Mouse (Mus musculus): Measurements from ENCODE around the gene 1700016D06Rik. TPM values are rescaled to one million over a fixed set of nuclear protein-coding genes. Genes with fewer than 3 reads are reported as not detected.

1700016D06Rik gene
- polyA plus RNA-seq, 1 experiment from 2014 or later, result not detected

DNA sequence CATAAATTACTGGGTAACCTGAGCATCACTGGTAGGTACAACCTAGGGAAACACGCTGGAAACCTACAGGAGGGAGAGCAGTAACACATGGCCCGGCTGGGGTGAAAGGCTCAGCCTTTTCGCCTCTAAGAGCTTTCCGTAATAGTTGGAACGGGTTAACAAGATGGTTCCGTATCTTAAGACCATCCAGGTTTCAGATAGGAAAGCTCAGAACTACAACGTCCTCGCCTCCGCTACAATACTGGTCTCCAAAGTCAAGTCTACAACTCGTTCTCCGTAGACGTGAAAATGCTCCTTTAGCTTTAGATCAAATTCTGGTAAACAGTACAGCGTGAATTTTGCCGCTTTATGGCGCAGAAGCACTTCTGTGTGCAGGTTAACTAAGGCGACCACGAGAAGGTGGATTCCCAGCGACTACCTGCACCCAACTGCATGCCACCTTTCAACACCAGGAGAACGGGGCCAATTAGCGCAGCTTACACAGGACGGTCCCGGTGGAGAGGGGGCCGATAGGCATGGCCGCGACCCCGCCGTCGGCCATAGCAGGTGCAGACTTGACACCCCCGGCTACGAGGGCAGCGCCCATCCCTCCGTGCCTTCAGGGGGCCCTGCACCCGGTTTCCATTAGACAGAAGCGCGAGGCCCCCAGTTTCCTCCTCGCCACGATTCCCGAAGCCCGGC is 66.4 kb downstream of the 1700016D06Rik start:
- under 1% methylated on average over 39 of the region's 39 CpGs for WGBS
- ATAC-seq (ENCODE audit: extremely low read depth, insufficient number of reproducible peaks, low FRiP score, low TSS enrichment), result no peak

GRCm38 (mm10) chr8:11633414-11633813 is 67.4 kb downstream of the 1700016D06Rik start:
- Histone ChIP-seq H3K27me3 (replicated peaks) (no peaks in the 10 kb centered on the region), H3K9ac (peak overlapping the region; percentile 97), H3K9me3 (no peaks in the 10 kb centered on the region), H3K4me1 (peaks cover 63% of the 10 kb centered on the region), H3K4me2 (peak overlapping the region; percentile 94), H3K4me3 (peak overlapping the region; percentile 97), H3K27ac (replicated peaks) (peak overlapping the region; percentile 99), H3K36me3 (peaks cover 37% of the 10 kb centered on the region)
- ATAC-seq (ENCODE audit: extremely low read depth, insufficient number of reproducible peaks, low FRiP score, low TSS enrichment), result no peak
- 43% methylated on average over 7 of the region's 7 CpGs for WGBS

More for the DNA sequence above, 66.4 kb downstream of the 1700016D06Rik start:
- Histone ChIP-seq H3K9me3 (no peaks in the 10 kb centered on the region), H3K27me3 (replicated peaks) (no peaks in the 10 kb centered on the region), H3K4me1 (peaks cover 54% of the 10 kb centered on the region), H3K27ac (replicated peaks) (peak overlapping the region; percentile 99), H3K36me3 (peaks cover 27% of the 10 kb centered on the region), H3K4me3 (peak overlapping the region; percentile 97), H3K4me2 (peak overlapping the region; percentile 94), H3K9ac (peak overlapping the region; percentile 97)

GRCm38 (mm10) chr8:11632406-11632805 is 68.5 kb downstream of the 1700016D06Rik start:
- peak overlapping the region; percentile 99 for H3K27ac ChIP-seq (replicated peaks)
- 7% methylated on average over 2 of the region's 2 CpGs for whole genome bisulfite sequencing
- no peaks in the 10 kb centered on the region for H3K27me3 ChIP-seq (replicated peaks)
- peaks cover 46% of the 10 kb centered on the region for H3K36me3 ChIP-seq
- H3K9me3 ChIP-seq, result no peaks in the 10 kb centered on the region
- H3K4me1 ChIP-seq, result peaks cover 63% of the 10 kb centered on the region
- ATAC-seq (ENCODE audit: extremely low read depth, insufficient number of reproducible peaks, low FRiP score, low TSS enrichment), result no peak
- peak overlapping the region; percentile 94 for H3K4me2 ChIP-seq
- peak overlapping the region; percentile 97 for H3K4me3 ChIP-seq
- H3K9ac ChIP-seq, result peak overlapping the region; percentile 97

- H3K9ac ChIP-seq, result no peak overlapping the region
- no peak overlapping the region for H3K27ac ChIP-seq (replicated peaks)
- no peak overlapping the region for H3K4me2 ChIP-seq
- peaks cover 71% of the 10 kb centered on the region for H3K36me3 ChIP-seq
- H3K4me1 ChIP-seq, result peaks cover 59% of the 10 kb centered on the region
- no peaks in the 10 kb centered on the region for H3K27me3 ChIP-seq (replicated peaks)
- 75% methylated on average over 5 of the region's 5 CpGs for WGBS
- no peak overlapping the region for H3K4me3 ChIP-seq
- no peaks in the 10 kb centered on the region for H3K9me3 ChIP-seq
- ATAC-seq (ENCODE audit: extremely low read depth, insufficient number of reproducible peaks, low FRiP score, low TSS enrichment), result no peak
Measured at GRCm38 (mm10) chr8:11629206-11629605, 71.7 kb downstream of the 1700016D06Rik start.

DNA sequence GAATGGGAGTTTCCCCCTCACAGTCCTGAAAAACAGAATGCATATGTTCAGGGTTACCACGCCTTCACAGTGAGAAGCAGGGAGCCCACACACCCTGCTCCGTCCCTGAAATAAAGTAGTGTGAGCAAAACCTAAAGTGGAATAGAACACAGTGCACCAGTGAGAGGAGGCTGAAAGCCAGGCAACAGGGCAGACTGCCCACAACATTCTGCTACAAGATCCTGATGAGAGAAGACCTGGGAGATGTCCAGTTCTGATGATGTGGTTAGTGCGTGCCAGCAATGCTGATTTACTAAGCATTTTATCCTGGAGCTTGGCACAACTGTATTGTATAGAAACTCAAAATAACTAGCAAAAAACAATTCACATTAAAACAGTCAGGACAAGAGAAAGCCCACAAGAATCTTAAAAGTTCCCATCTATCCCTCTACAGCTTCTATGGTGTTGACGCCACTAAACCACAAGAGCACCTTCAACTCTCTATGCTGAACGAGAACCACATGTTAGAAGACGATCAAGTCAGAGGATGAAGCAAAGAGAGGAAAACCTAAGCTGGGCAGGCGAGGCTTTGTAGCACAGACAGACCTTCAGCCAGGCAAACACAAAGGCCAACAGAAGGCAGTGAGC is 72.2 kb downstream of the 1700016D06Rik start:
- Histone ChIP-seq H3K27me3 (replicated peaks) (no peaks in the 10 kb centered on the region), H3K4me3 (no peak overlapping the region), H3K9ac (0 out of 2 replicates have a peak overlapping the region, but pooled peaks have one; percentile 8), H3K4me2 (no peak overlapping the region), H3K9me3 (no peaks in the 10 kb centered on the region), H3K36me3 (peaks cover 71% of the 10 kb centered on the region), H3K27ac (replicated peaks) (no peak overlapping the region), H3K4me1 (peaks cover 54% of the 10 kb centered on the region)
- ATAC-seq (ENCODE audit: extremely low read depth, insufficient number of reproducible peaks, low FRiP score, low TSS enrichment), result no peak
- 76% methylated on average over 7 of the region's 7 CpGs for WGBS

- Histone ChIP-seq H3K9ac (no peak overlapping the region), H3K27me3 (replicated peaks) (no peaks in the 10 kb centered on the region), H3K27ac (replicated peaks) (no peak overlapping the region), H3K36me3 (peaks cover 73% of the 10 kb centered on the region), H3K4me2 (no peak overlapping the region), H3K4me3 (no peak overlapping the region), H3K4me1 (peaks cover 52% of the 10 kb centered on the region), H3K9me3 (no peaks in the 10 kb centered on the region)
- WGBS, result 78% methylated on average over 9 of the region's 9 CpGs
- no peak for ATAC-seq (ENCODE audit: extremely low read depth, insufficient number of reproducible peaks, low FRiP score, low TSS enrichment)
Measured at GRCm38 (mm10) chr8:11627717-11628116, 73.1 kb downstream of the 1700016D06Rik start.

DNA sequence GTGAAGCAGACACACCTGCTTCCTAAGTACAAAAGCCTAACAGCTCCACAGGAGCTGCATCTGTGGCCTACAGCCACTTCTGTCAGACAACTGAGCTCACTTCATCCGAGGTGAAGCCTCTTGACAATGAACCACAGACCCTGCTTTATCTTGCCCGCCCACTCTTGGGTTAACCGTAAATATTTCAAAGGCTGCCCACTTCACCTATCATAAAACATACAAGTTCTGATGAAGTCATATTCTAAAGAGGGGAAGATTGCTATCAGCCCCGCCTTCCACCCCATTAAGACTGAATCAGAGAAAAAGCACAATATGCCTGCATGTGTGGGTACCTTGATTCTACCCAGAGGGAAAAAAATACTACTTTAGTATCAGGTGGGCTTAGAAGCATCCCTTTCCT is 75.8 kb downstream of the 1700016D06Rik start:
- H3K4me3 ChIP-seq, result no peak overlapping the region
- no peak for ATAC-seq (ENCODE audit: extremely low read depth, insufficient number of reproducible peaks, low FRiP score, low TSS enrichment)
- 49% methylated on average over 4 of the region's 4 CpGs for WGBS
- H3K9me3 ChIP-seq, result no peaks in the 10 kb centered on the region
- peaks cover 79% of the 10 kb centered on the region for H3K36me3 ChIP-seq
- H3K4me2 ChIP-seq, result no peak overlapping the region
- H3K27me3 ChIP-seq (replicated peaks), result no peaks in the 10 kb centered on the region
- H3K9ac ChIP-seq, result no peak overlapping the region
- H3K27ac ChIP-seq (replicated peaks), result no peak overlapping the region
- peaks cover 34% of the 10 kb centered on the region for H3K4me1 ChIP-seq

DNA sequence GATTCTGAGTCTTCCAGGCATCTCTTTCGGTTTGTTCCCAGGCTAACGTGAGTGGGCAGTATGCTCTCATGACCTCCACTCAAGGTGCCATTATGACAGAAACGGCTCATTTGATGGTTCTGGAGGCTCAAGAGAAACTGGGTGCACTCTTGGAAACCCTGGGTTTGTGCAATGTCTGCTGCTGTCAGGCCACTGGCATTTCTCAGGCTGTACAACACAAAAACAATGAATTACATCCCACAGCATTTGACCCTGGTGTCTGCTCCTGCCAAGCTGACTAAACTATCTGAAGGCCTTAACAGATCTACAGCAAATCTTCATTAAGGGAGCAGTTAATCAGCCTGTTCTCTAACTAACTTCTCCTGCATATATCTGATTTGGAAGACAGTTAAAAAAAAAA is 81.8 kb downstream of the 1700016D06Rik start:
- WGBS, result 90% methylated on average over 3 of the region's 3 CpGs
- Histone ChIP-seq H3K4me3 (no peak overlapping the region), H3K27ac (replicated peaks) (no peak overlapping the region), H3K4me1 (peaks cover 11% of the 10 kb centered on the region), H3K36me3 (peaks cover 87% of the 10 kb centered on the region), H3K4me2 (no peak overlapping the region), H3K9ac (no peak overlapping the region), H3K9me3 (no peaks in the 10 kb centered on the region), H3K27me3 (replicated peaks) (no peaks in the 10 kb centered on the region)
- no peak for ATAC-seq (ENCODE audit: extremely low read depth, insufficient number of reproducible peaks, low FRiP score, low TSS enrichment)

GRCm38 (mm10) chr8:11618063-11618462 is 82.8 kb downstream of the 1700016D06Rik start:
- no peak overlapping the region for H3K4me2 ChIP-seq
- ATAC-seq (ENCODE audit: extremely low read depth, insufficient number of reproducible peaks, low FRiP score, low TSS enrichment), result no peak
- no peak overlapping the region for H3K27ac ChIP-seq (replicated peaks)
- H3K36me3 ChIP-seq, result peaks cover 94% of the 10 kb centered on the region
- WGBS, result 89% methylated on average over 2 of the region's 2 CpGs
- no peak overlapping the region for H3K9ac ChIP-seq
- peaks cover 8% of the 10 kb centered on the region; the same call in 1 of the 2 replicates for H3K4me1 ChIP-seq
- H3K9me3 ChIP-seq, result no peaks in the 10 kb centered on the region
- no peak overlapping the region for H3K4me3 ChIP-seq
- H3K27me3 ChIP-seq (replicated peaks), result no peaks in the 10 kb centered on the region

DNA sequence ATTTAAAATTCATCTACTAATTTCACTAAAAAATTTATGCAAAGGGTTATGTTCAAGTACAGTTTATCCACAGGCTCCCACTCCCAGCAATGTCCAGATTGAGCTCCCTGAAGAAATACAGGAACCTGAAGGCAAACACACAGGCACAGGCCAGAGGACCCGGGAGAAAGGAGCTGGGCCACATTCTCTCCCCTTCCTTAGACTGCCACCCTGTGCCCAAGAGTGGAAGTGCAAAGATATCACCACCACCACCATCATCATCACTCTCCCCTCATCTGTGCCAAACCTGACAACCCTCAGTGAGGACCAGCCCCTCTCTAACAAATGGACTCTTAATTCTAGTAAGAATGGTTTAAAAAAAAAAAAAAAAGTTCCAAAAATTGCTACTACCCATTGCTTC is 84.6 kb downstream of the 1700016D06Rik start:
- H3K9ac ChIP-seq, result no peak overlapping the region
- H3K4me2 ChIP-seq, result no peak overlapping the region
- no peak overlapping the region for H3K27ac ChIP-seq (replicated peaks)
- H3K36me3 ChIP-seq, result peaks cover 95% of the 10 kb centered on the region
- no peak for ATAC-seq (ENCODE audit: extremely low read depth, insufficient number of reproducible peaks, low FRiP score, low TSS enrichment)
- H3K4me1 ChIP-seq, result no peaks in the 10 kb centered on the region
- H3K9me3 ChIP-seq, result no peaks in the 10 kb centered on the region
- H3K27me3 ChIP-seq (replicated peaks), result no peaks in the 10 kb centered on the region
- WGBS, result 3% methylated on average over 1 of the region's 1 CpGs
- no peak overlapping the region for H3K4me3 ChIP-seq

DNA sequence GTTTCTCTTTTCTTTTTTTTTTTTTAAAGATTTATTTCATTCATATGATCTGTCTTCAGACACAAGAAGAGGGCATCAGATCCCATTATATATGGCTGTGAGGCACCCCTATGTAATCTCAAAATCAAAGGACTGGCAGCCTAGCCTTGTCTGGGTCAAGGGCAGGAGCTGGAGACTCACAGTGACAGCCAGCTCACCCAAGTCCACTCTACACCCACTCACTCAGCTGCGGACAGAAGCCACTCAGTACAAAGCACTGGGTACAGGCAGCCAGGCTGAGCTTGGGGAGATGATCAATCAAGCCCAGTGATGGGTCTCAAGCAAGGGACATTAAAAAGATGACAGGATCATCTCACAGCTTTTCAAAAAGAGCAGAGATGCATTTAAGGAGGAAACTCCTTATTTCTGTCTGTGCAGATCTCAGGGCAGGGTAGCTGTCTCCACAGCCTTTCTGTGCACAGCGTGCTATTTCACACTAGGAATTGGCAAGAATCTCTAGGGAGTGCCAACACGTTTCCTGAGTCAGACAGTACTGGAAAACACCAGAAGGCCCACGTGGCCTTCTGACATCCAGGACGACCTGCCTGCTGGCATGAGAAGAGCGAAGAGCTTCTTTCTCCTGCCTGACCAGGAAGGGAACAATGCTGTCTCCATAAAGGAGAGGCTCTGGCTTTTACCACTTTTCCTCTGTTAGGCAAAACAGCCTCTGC is 86.6 kb downstream of the 1700016D06Rik start:
- H3K36me3 ChIP-seq, result peaks cover 95% of the 10 kb centered on the region

More for the DNA sequence above, 86.6 kb downstream of the 1700016D06Rik start:
- ATAC-seq (ENCODE audit: extremely low read depth, insufficient number of reproducible peaks, low FRiP score, low TSS enrichment), result no peak
- Histone ChIP-seq H3K27ac (replicated peaks) (no peak overlapping the region), H3K9me3 (no peaks in the 10 kb centered on the region), H3K4me1 (no peaks in the 10 kb centered on the region), H3K9ac (no peak overlapping the region), H3K27me3 (replicated peaks) (no peaks in the 10 kb centered on the region), H3K4me2 (no peak overlapping the region), H3K4me3 (no peak overlapping the region)
- 81% methylated on average over 6 of the region's 6 CpGs for WGBS
